Mouse (Mus musculus) kidney, postnatal 10 days (tissue): ENCODE results near the gene Hipk1.
"Not testable (repeated sequence)": the region's sequence is repeated elsewhere in the genome, so short reads cannot be mapped to it uniquely, and the experiment has no call there.

ENCODE experiments used
- DNase-seq: peaks from one replicate; pipeline ENCODE4 v3.0.0; 2021; ENCODE audit warnings: mixed read lengths

Hipk1 gene

DNA sequence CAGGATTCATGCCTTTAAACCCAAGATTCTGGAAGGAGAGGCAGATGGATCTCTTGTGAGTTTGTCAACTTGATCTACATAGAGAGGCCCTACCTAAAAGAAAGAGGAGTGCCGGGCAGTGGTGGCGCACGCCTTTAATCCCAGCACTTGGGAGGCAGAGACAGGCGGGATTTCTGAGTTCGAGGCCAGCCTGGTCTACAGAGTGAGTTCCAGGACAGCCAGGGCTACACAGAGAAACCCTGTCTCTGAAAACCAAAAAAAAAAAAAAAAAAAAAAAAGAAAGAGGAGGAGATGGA lies 696 bp upstream of the Hipk1 start:
- not testable (repeated sequence) for DNase-seq

DNA sequence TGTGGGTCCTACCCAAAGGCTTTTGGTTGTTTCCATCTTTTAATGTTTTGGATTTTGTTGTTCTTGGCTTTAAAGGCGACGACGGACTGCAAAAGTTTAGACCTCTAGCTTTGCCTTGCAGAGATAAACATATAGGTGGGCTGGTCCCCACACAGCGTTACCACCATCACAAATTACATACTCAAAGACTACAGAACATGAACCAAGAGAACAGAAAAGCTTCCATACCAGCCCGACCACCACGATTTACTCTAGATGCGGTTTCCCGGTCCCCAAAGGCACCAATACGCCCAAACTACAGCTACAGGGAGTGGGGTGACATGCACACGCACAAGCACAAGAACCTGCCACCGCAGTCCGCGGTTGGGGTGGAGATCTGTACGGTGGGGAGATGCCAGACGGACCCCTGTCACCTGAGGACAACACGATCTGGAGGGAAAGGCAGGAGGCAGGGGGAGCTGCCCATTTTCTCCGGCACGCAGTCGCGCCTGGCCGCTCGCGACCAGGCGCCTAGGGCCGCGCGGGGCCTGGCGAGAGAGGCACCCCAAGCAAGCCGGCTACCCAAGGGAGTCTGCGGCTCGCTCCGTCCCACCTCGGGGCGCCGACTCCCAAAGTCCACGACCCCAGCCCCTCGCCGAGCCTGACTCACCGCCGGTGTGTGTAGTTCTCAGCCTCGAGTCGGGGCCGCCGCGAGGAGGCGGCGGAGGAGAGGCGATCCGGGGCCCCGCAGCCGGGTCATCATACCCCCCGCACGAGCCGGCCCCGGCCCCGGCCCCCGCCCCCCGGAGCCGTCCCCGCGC lies 817 bp downstream of the Hipk1 start:
- peak; percentile 60 for DNase-seq

DNA sequence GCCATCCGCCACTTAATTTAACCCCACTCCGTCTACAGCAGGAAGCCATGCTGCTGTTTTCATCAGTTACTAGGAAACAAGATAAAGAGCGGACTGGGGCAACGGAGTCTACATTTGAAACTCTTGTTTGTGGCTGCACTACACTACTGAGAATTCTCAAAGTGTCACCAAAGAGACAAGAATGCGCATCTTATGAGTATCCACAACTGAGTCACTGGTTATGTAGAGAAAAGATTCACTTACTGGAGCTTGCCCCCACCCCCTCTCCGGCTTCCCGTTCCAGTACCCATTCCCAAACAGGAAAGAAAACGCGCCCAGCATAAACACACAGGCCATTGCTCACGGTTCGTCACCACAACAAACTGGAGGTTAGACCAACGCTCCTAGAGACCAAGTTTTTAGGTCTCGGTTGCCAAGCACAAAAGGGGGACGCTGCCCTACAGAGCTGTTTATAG lies 1.4 kb downstream of the Hipk1 start:
- peak; percentile 62 for DNase-seq

DNA sequence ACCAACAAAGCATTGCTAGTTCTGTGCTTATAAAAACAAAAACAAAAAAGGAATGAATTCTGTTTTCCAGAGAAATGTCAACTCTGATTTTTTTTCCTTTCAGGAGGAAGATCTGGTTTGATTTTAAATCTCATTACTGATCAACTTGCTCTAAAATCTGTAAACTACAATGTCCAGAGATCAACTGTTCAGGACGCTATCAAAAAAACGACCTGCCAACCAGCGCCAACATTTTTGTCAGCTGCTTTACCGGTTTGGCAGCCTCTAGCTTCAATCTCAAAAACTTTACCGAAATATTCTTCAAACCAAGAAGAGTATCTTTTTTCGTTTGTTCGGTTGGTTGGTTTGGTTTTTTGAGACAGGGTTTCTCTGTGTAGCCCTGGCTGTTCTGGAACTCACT lies 2.3 kb downstream of the Hipk1 start:
- DNase-seq: no peak

DNA sequence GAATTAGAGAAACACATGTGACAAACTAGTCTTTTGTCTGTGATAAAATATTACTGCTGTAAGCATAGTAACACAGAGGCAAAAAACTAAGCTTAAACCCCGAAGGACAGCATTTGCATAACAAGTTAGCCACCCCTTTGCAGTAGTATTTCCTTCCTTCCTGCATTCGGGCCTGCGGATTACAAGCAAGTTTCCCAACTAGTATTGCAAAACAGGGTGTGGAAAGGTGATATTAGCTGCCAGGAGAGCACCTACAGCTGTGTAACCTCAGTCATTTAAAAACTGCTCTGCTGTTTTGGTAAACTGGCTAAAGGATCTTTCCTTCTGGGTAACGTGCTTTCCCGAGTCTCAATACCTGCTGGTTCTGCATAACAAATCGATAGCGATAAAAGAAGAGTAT lies 4.1 kb downstream of the Hipk1 start:
- no peak for DNase-seq

DNA sequence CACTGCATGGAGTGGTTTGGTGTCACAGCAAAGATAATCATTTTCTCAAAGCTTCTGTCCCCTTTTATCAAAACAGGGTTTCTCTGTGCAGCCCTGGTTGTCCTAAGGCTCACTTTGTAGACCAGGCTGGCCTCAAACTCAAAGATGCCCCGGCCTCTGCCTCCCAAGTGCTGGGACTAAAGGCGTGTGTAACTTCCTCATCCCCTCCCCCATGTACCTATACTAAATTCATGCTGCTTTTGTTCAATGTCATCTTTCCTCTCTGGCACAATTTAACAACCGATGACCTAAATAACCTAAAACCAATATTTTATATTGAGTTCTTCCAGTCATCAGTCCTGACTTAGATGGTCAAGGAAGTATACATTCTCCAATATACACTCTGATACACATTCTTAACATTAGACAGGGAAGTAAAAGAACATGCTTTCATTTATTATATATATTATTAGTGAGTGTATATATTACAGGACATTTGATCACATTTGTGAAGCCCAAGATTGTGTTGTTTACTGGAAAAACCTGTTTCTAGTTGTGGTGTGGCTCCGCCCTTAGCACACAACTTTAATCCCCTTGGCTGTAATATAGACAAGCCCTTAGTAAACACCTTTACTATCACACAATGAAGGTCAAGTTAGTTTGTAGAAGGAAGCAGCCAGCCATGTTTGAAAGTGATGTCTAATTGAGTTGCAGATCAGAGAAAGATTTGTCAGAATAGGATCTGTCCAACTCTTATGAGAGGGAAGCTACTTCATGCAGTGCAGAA lies 8.3 kb downstream of the Hipk1 start:
- DNase-seq: no peak

DNA sequence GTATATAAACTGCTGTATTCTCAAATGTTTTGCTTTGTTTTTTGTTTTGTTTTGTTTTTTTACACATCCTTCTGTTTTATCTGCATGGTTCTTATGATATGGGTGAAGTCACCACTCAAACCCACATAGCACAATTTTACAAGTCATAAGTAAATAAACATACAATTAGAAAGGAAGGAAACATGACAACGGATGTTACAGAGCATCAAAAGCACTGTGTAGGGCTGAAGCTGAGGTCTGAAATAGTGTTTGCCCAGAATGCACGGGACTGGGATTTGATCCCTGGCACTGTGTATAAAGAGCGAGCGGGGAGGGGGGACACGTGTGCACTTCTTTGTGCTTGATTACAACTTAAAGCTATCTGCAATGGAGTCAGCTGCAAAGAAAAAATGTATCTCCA lies 10.6 kb downstream of the Hipk1 start:
- no peak for DNase-seq

DNA sequence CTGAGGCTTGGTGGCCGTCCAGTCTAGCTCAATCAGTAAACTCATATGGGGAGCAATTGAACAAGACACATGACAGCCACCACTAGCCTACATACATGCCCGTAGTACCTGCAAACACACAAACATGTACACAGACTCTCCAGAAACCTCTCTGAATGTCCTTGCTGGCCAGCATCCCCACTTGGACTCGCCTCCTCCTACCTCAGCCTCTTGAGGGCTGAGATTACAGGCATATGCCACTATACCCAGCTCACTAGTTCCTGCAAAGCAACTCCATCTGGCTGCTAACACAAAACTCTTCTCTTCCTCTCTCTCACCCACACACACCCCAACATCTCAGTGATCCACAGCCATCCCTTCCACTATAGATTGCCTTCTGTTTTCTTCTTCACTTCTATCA lies 11.1 kb downstream of the Hipk1 start:
- no peak for DNase-seq

DNA sequence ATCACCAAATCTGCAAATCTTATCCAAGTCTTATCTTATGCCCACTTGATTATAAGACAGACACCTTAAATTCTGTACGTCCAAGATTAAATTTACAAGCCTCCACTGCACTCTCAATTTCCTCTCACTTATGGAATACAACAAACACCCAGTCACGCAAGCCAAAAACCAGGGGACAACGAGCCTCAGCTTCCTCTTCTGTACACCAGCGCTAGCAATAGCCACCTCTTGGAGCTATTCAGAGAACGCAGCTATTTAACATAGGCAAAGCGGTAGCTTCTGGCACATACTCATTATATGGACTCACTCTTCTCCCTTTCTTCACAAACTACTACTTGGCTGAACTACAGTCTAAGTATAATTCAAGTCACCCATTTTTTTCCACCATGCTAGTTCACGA lies 12.2 kb downstream of the Hipk1 start:
- DNase-seq: no peak

DNA sequence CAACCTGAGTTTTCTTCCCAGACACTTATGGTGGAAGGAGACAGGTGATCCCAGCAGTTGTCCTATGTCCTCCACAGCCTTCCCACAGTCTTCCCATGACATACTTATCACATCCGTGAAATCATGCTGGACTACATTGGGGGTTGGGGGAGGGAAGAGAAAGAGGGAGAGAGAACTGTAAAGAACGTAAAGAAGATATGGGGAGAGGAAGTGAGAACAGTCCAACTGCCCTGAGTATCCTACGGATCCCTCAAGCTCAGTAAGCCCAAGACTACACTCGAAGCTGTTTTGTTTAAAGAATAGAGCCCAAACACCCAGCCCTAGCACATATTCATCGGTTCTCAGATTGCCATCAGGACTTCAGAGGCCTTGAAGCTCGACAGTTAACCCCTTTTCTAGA lies 12.7 kb downstream of the Hipk1 start:
- no peak for DNase-seq

DNA sequence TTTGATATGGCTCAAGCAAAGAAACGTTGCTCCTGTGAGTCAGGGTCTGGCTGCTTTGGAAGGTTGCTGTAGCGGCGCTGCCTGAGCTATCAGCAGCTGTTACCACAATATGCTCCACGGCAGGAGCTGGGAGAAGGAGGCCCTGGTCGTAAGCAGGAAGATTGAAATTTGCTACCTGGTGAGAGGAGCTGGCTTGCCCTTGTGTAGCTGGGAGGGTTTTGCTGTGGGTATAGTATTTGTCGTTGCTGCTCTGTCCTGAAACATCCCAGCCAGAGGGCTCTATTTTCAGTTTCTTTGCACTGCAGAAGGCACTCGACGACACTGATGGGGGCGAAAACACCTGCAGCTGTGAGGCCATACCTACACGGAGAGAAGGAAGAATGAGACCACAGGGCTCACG lies 13.4 kb downstream of the Hipk1 start:
- no peak for DNase-seq

DNA sequence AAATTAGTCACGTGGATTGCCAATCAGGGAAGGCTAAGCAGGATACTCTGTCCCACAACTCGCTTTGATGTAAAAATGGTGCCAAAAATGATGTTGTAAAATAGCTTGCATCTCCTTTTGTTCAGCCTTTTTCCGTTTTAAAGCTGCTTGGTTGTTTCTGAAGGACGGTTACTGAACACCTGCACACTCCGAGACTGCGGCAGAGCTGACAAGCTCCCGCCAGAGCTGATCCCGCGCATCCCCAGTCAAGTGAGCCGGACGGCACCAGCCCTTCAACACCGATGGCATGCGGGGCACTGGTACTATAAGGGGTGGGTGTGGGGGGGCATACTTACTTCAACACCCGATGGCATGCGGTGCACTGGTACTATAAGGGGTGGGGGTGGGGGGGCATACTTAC lies 17.4 kb downstream of the Hipk1 start:
- DNase-seq: no peak

DNA sequence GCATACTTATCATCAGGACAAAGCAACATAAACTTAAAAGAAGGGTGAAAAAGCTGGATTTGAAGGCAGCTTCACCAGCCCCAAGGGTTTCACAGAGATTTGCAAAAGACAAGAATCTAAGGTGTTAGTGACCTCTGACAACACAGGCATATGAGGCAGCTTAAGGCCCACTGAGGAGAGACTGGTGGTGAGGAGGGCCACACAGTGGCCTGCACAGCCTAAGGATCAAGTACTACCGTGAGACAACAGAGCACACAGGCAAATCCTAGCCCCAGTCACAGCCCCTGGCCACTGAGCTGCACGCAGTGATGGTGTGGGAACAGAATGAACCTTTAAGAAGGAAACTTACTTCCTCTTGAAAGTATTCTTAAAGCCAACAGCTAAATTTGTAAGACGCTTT lies 17.9 kb downstream of the Hipk1 start:
- DNase-seq: no peak

DNA sequence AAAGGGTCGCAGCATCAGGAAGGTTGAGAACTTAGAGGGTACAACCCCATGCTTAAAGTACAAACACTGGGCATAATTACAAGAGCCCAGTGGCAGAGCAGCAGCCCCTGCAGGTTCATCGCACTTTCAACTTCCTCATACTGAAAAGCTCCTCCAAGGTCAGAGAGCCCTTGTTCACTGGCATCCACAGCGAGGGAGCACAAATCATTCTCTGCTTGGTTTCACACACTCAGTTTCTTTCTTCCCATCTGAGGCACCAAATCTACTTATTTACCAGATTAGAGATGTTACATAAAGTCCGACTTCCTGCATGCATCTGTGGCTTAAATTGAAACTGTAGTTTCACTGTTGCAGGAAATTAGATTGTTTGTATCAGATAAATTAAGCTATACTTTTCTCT lies 18.5 kb downstream of the Hipk1 start:
- peak; percentile 40 for DNase-seq

DNA sequence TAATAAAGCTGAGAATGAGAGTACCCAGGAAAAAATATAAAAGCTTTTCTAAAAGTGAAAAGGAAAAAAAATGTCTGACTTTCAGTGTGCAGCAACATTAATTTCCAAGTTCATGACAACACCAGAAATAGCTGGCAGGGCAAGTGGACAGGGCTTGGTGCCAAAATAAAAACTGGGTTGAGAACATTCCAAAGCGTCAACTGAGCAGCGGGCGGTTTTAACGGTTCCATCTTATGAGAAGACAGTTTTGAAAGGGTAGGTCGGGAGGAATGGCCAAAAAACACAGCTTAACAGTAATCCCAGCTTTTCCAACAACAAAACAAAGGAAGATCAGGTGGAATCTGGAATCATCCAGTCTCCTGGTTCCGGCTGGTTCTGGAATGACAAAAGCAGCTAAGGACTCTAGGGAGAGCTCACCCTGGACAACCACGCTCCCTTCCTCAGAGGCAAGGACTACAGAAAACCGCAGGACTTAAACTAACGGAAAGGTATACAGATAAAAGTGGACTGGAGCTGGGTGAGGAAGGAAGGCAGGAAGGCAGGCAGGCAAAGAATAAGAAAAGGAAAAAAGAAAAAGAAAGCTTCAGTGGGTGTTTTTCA lies 19.7 kb downstream of the Hipk1 start:
- DNase-seq: peak; percentile 81

DNA sequence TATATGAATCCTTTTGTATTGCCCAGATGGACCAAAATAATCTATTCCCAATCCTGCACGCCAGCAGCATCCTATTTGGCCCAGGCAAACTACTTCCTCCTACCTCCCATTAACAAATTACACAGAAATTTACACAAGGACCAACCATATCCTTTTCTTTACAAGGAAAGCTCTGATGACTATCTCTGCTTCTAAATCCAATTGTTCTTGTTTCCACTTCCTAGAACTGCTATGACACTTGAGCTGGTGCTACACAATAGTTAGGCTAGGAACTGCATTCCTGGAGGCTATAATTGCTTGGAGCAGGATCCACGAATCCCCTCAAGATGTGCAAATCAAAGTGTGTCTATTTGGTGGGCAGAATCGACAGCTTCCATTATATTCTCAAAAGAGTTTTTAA lies 24.6 kb downstream of the Hipk1 start:
- DNase-seq: no peak

DNA sequence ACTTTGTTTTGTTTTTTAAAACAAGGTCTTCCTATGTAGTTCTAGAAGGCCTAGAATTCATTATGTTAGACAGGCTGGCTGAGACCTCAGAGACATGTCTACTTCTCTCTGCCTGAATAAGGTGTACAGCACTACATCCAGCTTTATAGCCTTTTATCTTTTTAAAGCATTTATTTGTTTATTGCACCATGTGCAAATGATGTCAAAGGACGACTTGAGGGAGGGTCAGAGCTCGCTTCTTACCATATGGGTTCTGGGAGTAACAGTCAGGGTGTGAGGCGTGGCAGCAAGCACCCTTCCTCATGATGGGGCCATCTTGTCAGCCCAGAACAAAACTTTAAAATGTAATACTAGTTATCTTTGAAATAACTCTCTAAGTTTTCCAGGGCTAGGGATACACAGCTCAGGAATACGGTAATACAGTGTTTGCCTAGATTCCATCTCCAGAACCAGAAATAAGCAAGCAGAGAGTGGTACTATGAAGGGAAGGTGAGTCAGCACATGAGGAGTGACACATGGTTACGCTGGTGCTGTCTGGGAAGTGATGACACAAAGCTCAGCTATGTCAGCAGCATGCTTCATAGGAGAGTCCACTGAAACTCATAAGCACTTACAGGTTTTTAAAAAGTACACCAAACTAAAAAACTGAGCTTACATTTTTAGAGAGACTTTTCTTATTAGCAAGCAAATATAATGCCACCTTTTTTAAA lies 31.9 kb downstream of the Hipk1 start:
- no peak for DNase-seq

DNA sequence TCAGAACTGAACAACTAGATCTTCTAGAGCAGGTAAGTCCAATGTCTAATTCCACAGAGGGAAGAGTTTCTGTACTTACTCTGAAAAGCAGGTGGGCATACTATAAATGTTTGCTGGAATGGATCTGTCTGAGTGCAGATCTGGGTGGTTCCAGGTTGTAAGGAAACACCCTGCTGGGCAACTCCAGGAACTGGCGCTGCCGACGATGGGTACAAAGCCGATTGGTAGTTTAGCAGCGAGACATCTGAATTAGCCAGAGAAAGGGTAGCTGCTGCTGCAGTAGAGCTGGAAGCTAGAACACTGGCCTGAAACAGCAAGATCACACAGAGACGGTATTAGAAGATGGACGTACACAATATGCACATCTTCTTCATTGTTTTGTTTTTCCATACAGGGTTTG lies 32.9 kb downstream of the Hipk1 start:
- no peak for DNase-seq

DNA sequence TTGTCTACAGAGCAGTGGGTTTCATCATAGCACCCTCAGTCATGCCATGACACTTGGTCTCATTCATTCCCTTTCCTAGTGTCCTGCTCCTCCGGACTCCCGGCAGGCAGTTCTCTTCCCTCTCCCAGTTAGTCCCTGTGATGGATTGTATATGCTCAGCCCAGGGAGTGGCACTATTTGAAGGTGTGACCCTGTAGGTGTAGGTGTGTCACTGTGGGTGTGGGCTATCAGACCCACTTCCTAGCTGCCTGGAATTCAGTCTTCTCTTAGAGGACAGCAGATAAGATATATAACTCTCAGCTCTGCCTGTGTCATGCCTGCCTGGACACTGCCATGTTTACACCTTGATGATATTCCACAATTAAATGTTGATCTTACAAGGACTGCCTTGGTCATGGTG lies 34.4 kb downstream of the Hipk1 start:
- no peak for DNase-seq

DNA sequence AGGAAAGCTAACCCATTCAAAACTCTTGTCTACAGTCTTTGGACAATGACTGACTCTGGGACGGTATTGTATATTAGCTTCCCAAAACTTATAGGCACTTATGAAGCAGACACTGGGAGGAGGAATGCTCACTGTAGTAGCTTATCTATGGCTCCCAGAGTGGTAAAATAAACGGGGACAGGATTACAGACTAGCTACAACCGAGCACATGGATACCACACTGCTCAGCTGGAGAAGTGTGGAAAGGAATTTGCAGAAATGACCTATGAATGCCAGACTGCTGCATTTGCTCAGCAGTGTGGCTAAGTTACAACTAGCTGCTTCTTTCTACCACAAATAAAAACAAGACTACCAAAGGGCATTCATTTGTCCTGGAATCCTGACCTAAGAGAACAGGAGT lies 36.0 kb downstream of the Hipk1 start:
- no peak for DNase-seq

DNA sequence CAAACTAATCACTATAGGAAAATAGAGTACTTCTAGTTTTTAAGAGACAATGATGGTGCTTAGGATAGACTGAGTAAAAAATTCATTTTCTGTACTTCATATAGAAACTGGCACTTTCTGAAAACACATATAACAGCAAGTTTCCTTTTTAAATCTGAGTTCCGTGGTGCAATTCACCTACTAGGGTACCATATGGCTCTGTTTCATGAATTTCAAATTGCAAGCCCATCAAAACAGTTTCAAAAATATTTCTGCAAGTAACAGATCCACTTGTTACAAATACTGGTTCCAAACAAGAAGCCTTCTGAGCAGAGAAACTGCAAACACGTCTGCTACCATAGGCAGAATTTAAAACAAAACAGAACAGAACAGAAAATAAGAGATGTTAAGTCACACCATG lies 39.8 kb downstream of the Hipk1 start:
- no peak for DNase-seq

DNA sequence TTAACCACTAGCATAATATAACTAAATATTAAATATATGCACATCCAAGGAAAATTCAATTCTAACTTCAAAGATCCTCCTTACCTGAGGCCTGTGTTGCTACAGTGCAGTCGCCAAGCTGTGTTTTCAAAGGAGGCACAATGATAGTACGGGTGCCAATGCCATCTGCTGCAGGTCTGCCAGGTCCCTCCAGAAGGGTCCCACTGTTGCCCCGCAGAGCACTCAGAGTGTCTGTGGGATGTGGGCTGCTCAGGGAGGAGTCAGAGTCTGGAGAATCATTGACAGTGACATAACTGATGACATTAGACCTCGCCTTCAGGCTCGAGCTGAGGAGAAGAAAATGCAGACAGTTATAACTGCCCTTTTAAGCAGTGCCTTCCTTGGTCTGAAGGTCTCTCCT lies 44.7 kb downstream of the Hipk1 start:
- DNase-seq: no peak

DNA sequence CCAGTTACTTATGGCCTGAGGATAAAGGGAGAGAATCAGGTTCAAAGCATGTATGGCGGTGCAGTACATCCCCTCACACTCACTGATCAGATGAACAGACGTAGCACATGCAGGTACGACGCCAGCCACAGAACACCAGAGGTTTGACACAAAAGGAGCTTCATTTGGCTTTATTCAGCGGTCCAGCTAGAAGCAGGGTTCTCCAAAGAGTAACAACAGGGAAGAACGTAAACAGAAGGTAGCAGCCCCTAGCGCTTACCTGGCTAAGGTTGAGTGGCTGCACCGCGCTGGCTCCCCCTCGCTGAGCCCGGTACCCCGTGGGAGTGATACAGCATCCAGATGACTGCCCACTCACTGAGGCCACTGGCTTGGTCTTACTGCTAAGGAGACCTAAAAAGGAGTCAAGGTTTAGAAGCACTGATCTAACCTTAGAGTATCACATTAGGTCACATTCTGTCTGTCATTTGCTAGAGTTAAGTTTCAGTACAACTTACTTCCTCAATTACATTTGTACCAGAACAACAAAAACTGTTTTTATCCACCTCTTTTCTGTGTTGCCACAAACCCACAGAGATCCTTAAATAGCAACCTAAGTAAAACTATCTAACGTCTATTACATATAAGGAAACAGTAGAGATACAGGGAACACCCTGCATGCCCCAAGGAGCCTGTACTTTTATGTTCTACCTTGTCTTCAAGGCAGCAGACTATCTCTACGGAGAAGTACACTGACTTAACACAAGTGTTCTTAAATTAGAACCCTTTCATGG lies 46.2 kb downstream of the Hipk1 start:
- no peak for DNase-seq
